Mouse (Mus musculus): ENCODE measurements around the gene Adsl.

Adsl gene

GRCm38 (mm10) chr15:81007905-81008304 is 59.6 kb downstream of the Adsl start:
- no peak for DNase-seq (ENCODE audit: low spot score)

GRCm38 (mm10) chr15:81008689-81009123 is 60.4 kb downstream of the Adsl start:
- no peak for DNase-seq (ENCODE audit: low spot score)

- DNase-seq (ENCODE audit: low spot score): no peak
These were observed 61.8 kb downstream of the Adsl start for GRCm38 (mm10) chr15:81010114-81010513.

GRCm38 (mm10) chr15:81011523-81011922 is 63.2 kb downstream of the Adsl start:
- no peak for DNase-seq (ENCODE audit: low spot score)

DNA sequence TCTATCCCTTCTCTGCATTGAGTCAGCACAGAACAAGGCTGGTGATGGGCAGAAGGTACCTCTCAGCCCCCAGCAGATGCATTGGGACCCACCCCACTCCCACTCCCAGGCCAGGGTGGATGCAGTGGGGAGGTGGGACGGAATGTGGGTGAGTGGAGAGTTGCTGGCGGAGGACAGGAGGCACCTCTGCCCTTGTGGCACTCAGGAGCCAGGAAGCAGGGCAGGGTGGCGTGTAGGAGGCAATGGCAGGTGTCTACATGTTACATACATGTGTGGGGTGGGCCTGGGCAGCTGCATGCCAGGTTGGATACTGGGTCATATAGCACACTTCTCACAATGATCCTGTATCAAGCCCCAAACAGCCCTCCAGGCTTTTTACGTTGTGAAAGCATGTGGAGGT is 64.1 kb downstream of the Adsl start:
- no peak for DNase-seq (ENCODE audit: low spot score)

DNA sequence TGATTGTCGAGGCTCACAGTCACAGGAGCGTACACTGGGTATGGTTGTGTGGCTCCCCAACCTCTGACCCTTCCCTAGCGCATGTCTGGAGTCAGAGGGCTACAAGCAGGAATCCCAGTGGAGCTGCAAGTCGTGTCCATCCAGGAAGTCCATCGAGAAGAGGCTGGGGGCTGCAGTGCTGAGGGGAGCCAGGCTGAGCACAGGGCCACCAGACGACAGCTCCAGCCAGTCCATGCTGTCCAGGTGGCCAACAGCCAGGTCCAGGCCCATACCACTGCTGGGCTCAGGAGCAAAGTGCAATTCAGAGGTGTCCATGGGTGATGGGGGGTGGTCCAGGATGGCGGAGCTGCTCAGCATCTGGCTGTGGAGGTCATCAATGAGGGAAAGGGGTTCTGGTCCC is 64.9 kb downstream of the Adsl start:
- no peak for DNase-seq (ENCODE audit: low spot score)

- DNase-seq (ENCODE audit: low spot score): no peak
These were observed 66.9 kb downstream of the Adsl start for GRCm38 (mm10) chr15:81015068-81015744.

- no peak for DNase-seq (ENCODE audit: low spot score)
These were observed 68.2 kb downstream of the Adsl start for GRCm38 (mm10) chr15:81016488-81016887.

- DNase-seq (ENCODE audit: low spot score): no peak
These were observed 69.0 kb downstream of the Adsl start for GRCm38 (mm10) chr15:81017308-81017707.

Measured in layer of hippocampus, adult 9-10 months (tissue).